Mouse (Mus musculus): ENCODE results near the gene Polr2g.
A peak's percentile ranks its signal among the peaks of the same experiment; 100 is the strongest.
"Not testable (repeated sequence)": the region's sequence is repeated elsewhere in the genome, so short reads cannot be mapped to it uniquely, and the experiment has no call there.

Gene Polr2g

DNA sequence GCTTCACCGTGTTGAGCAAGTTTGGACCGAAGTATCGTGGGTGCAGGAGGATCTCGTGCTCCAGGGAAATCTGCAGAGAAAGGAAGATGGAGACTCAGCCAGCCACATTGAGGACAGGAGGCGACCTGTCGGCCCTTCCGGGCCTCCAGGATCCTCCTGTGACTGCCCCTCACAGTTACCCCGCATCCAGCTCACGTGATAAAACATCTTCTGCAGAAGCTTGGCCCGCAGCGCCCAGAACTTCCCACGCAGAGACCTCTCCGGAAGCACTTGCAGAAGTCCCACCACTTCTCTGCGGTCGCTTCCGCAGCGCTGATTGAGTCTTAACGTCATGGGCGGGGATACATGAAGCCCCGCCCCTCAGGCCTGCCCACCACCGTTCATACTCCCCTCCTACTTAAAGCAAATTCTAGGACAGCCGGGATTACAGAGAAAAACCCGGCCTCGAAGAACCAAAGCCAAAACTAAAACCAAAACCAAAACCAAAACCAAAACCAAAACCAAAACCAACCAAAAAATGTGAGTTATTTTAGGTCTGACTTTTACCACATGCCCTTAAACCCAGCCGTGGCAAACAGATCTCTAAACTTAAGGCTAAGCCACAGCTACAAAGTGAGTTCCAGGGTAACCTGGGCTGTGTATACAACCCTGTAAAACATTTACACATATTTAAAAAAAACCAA lies at the start of gene Polr2g:
TSS of gene Polr2g (minus strand) at position 314 of the 683 bp plus-strand sequence.
- peak; percentile 81 to 85 for DNase-seq (ENCODE audit: low read depth in 2 of 2, low spot score in 2 of 2)

DNA sequence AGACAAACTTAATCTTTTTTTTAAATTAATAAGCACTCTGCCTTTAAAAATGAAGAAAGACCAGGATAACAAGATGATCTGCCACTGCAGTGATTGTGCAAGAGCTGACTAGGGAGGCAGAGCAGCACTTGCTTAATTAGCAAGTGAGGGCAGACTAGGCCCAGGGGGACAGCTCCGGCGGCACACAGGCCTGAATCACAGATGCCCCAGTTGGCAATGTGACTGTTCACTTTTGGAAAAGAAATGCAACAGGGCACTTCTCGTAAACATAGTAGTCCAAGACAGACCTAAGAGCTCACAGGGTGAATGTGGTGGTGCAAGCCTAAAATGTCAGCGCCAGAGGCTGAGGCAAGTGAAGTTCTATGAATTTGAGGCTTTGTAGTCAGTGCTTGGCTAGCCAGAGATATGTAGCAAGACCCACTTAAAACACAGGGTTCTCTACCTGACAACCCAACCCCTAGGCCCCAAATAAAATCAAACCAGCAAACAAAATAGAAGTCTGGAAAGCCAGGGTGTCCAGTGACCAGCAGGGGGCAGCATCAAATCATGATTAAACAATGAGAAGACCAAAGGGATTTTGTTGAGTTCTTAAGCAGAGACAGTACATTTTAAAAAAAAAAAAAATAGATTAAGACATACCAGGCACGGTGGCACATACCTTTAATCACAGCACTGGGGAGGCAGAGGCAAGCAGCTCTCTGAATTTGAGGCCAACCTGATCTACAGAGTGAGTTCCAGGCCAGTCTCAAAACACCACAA lies 46.2 kb upstream of the Polr2g start:
- DNase-seq (ENCODE audit: low read depth in 2 of 2, low spot score in 2 of 2), result peak; percentile 71 to 88

DNA sequence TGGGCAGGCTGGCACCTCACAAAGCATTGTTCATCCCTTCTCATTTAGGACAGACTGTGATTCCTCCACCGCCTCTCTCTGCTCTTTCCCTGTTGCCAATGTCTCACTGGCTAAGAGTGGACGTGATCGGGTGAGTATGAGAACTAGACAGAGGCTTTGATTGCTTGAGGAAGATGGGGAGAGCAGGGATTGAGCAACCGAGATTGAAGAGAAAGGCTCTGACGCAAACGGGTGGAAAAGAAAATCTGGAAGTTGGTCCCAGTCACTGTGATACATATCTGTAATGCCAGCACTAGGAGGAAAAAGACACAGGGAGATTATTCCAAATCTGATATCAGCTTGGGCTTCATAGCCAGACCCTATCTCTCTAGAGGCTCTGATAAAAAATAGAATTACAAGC lies 44.6 kb upstream of the Polr2g start:
- DNase-seq (ENCODE audit: low read depth in 2 of 2, low spot score in 2 of 2), result no peak

DNA sequence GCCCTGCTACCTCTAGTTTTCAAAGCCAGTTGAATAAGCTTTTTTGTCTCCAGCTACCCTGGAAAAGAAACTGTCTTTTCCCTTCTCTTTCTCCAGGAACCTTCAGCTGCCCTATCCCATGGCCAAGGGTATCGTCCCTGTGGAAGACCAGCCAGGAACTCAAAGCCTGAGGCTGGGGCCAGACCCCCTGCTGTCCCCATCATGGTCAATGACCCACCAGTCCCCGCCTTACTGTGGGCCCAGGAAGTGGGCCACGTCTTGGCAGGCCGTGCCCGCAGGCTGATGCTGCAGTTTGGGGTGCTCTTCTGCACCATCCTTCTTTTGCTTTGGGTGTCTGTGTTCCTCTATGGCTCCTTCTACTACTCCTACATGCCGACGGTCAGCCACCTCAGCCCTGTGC lies 42.6 kb upstream of the Polr2g start:
- DNase-seq (ENCODE audit: low read depth in 2 of 2, low spot score in 2 of 2), result no peak

DNA sequence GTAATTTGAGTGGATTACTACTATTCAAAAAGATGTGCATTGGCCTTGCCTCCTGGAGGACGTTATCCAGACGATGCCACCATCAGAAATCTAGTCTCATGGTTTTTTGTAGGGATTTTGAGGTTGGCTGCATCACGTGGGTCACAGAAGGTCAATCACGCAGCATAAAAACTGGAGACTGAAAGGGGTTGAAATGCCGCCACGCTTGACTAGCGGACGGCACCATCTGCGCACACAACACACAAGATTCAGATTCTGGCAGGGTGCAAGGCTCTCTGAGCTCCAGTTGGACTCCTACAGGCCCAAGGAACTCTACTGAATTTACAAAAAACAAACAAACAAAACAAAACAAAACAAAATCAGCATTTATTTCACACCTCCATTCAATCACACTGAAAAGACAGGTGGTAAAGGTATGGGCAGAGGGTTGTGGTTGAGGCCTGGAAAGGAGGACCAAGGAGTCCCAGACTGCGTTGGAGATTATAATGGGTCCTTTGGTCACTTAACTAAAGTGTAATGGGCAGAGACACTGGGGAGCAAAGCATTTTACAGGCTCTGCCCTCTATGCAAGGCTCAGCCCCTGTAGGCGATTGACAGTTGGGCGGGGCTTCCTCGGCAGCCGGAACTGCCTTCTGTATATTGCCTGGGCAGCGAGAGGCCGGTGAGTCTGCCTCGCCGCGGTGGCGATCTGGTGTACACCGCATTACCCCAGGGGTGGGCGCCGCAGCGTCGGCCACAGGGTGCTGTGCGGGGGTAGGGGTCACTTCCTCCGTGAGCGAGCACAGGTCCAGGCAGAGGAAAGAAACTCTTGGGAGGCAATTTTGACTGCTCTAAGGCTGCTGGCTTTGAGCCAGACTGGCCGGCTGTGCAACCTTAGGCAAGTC lies 41.8 kb upstream of the Polr2g start:
- DNase-seq (ENCODE audit: low read depth in 2 of 2, low spot score in 2 of 2), result peak in 1 of 2 experiments; percentile 26

DNA sequence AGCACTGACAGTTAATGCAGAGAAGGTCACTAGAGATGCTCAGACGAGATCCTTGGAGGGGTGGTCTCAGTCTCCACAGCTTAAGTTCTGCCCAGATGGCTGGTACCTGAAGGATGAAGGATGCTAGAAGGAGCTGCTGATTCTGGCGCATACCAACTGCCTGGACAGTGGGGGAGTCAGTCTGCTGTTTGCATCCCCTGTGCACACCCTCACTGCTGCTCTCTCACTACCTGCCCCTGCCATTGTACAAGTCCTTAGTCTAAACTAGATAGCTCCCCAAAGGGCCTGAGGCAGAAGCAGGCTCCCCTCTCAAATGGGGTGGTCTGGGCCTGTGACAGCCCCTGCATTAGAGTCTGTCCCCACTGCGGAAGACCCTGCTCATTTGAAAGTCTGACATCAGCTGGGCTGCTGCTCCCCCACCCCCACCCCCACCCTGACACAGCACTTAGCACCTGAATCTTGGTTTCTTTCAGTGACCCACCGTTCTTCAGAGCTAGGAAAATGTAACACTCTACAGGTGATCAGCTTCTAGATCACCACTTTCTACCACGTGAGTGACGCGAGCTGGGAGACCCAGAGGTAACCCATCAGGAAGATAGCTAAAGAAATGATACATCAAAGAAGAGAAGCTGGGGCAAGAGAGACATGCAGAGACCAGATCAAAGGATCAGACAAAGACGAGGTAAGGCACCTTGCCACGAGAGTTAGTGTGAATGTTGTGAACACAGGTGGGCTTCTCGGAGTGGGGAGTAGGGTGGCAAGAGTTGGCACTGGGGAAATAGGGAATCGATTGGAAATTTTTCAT lies 40.9 kb upstream of the Polr2g start, which contains the start of gene Gng3:
TSS of gene Gng3 (minus strand) at position 92 of the 805 bp plus-strand sequence.
- no peak for DNase-seq (ENCODE audit: low read depth in 2 of 2, low spot score in 2 of 2)

DNA sequence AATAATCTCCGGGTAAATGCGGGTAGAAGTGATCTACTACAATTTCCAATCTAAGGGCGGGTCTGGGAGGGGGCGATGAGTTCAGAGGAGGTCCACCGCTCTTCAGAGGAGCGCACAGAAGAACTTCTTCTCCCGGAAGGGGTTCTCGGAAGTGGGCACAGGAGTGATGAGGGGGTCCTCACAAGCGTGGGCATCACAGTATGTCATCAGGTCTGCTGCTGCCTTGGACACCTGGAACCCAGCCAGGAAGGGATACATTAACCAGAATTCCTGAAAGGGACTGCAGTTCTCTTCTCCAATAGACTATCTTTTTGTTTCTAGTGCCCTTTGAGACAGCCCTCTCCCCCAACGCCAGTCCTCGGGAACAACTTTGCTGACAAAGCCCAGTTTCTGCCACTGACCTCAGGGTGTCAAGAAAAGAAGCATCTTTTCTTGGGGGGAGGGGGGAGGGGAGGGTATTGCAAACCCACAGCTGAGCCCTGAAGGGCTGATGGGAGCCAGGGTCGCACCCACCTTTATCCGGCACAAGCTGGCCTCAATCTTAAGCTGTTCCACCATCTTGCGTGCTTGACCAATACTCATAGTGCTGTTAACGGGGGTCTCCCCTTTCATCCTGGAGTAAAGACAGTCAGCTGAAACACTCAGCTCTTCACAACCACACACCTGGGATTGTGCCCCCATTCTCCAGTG lies 39.8 kb upstream of the Polr2g start:
- DNase-seq (ENCODE audit: low read depth in 2 of 2, low spot score in 2 of 2), result no peak

DNA sequence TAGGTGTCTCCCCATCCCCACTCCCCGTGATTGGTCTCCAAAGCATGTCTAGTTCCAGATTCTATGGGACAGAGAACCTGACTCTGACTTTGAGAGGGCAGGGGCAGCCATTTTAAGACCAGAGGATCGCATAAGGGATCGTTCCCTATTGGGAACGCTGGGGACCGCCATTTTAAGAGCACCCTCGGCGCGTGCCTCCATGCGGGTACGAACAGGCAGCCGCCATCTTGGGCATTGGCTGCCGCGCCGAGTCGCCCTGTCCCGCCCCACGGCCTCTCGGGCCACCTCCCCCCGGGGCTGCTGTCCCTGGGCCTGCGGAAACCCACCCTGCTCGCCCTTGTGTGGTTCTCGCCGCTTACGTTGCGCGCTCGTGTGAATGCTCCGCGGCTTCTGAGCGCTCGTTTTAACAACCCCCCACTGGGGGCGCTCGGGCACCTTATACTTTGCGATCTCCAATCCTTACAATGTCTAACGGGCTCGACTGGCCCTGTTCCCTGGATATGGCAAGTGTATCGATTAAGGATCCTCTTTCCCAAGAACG lies 38.9 kb upstream of the Polr2g start, which contains the start of gene Bscl2:
TSS of gene Bscl2 (plus strand) at position 217 of the 541 bp plus-strand sequence.
- peak; percentile 76 to 85 for DNase-seq (ENCODE audit: low read depth in 2 of 2, low spot score in 2 of 2)

DNA sequence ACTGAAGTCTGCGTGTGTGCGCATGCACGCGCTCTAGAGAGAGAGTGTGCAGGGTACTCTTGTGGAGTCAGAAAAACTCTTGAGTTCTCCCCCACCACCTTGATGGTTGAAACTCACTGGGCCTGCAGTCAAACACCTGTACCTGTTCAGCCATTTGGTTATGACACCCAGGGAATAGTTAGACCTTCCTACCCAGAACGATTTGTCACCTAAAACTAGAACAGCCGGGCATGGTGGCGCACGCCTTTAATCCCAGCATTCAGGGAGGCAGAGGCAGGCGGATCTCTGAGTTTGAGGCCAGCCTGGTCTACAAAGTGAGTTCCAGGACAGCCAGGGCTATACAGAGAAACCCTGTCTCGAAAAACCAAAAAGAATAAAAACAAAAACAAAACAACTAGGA lies 38.0 kb upstream of the Polr2g start:
- DNase-seq (ENCODE audit: low read depth in 2 of 2, low spot score in 2 of 2), result not testable (repeated sequence)

DNA sequence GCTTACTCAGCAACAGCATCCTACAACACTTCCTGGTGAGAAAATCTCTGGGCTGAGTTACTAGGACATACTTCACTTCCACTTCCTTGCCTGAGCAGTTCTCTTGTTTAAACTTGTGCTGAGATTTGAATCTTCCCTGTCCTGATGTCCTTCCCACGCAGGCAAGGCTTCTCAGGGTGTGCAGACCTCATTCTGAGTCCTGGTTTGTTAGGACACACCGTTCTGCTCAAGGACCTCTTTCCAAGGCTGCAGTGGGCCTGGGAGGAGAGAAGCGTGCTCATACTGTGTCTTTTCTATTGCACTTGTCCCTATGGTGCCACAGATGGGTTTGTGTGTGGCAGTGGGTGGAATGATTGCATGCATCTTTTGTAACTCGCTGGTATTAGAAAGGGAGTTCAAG lies 34.6 kb upstream of the Polr2g start:
- DNase-seq (ENCODE audit: low read depth in 2 of 2, low spot score in 2 of 2), result no peak

DNA sequence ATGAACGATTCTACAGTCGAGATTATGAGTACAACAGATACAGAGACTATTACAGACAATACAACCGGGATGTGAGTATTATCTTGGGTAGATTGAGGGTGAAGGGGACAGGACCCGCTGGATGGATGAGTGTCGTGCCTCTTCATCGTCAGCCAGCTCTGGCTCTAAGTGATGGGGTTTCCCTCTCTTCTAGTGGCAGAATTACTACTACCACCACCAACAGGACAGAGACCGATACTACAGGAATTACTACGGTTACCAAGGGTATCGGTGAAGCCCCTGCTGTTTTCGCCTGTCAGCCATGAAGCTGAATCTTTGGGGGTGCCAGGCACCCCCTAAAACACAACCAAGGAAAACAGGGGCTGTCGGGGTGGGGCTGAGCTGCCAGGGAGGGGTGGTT lies 32.9 kb upstream of the Polr2g start:
- DNase-seq (ENCODE audit: low read depth in 2 of 2, low spot score in 2 of 2), result no peak

DNA sequence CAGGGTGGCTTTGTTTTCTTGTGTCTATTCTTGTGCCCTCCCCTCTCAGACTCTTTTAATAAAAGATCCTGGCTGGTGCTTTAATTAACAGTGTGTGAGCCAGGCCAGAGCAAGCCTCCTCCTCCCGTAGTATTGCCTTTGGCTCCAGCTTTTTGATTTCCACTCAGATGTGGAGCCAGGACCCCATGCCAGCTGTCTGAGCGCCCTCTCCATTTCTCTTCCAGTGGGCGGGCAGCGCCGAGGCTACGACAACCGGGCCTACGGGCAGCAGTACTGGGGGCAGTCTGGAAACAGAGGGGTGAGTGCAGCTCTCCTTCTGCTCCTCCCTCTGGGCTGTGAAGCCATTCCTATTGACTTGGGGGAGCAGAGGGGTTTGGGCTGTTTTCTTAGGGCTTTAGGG lies 32.3 kb upstream of the Polr2g start:
- no peak for DNase-seq (ENCODE audit: low read depth in 2 of 2, low spot score in 2 of 2)

DNA sequence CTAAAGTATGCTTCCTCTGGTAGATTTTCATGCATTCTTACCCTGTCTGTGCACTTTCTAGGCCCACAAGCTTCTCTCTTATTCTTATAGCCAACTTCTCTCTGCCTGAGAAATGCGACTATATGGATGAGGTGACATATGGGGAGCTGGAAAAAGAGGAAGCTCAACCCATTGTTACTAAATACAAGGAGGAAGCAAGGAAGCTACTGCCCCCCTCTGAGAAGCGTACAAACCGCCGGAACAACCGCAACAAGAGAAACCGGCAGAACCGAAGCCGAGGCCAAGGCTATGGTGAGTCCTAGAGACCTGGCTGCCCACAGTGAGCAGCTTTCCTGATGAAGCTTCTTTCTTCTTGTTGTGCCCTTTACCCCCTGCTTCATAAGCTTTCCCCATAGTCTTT lies 31.3 kb upstream of the Polr2g start, which contains the start of gene AC129217.1:
TSS of gene AC129217.1 (plus strand) at position 114 of the 400 bp plus-strand sequence.
- no peak for DNase-seq (ENCODE audit: low read depth in 2 of 2, low spot score in 2 of 2)

DNA sequence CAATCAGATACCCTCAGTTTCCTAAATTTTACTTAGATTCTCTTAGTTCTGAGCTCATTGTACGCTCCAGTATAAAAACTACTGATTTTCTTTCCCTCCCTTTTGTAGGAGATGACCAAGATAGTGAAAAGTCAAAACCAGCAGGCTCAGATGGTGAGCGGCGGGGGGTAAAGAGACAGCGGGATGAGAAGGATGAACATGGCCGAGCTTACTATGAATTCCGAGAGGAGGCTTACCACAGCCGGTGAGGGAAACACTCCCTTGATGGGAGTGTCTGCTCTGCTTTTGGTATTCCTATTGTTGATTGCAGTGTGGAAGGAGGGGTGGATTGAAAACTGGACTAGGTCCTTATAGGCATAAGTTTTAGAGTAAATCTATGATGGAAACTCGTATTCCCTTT lies 24.3 kb upstream of the Polr2g start:
- no peak for DNase-seq (ENCODE audit: low read depth in 2 of 2, low spot score in 2 of 2)

DNA sequence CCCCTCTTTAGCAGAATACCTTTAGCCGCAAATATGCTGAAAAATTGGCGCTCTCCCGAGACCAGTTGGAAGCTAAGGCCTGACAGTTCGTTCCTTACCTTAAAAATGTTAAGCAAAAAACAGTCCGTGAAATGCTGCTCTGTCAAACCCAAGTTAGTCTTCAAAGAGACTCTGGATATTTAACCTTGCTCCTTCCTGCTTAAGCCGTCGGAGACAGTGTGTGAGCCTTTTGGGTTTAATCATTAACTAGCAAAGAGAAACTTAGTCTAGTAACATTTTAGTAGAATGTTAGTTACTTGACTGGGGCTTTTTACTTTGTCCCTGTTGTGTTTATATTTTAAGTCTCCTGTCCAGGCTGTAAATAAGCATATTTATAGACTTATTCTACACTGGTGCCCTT lies 22.8 kb upstream of the Polr2g start:
- no peak for DNase-seq (ENCODE audit: low read depth in 2 of 2, low spot score in 2 of 2)

DNA sequence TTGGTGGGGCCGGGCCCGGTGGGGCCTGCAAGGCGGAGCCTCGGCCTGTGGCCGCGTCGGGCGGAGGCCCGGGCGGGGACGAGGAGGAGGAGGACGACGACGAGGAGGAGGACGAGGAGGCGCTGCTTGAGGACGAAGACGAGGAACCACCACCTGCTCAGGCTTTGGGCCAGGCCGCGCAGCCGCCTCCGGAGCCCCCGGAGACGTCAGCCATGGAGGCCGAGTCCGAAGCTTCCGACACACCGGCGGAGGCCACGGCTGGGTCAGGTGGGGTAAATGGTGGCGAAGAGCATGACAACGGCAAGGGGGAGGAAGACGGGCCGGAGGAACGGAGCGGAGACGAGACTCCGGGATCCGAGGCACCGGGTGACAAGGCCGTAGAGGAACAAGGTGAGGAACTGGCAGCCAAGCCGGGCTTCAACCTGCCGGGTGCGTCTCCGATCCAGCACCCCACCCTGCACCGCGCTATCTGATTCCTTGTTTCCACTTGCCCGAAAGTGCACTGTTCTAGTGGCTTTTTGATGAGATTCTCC lies 22.1 kb upstream of the Polr2g start:
- DNase-seq (ENCODE audit: low read depth in 2 of 2, low spot score in 2 of 2), result no peak

DNA sequence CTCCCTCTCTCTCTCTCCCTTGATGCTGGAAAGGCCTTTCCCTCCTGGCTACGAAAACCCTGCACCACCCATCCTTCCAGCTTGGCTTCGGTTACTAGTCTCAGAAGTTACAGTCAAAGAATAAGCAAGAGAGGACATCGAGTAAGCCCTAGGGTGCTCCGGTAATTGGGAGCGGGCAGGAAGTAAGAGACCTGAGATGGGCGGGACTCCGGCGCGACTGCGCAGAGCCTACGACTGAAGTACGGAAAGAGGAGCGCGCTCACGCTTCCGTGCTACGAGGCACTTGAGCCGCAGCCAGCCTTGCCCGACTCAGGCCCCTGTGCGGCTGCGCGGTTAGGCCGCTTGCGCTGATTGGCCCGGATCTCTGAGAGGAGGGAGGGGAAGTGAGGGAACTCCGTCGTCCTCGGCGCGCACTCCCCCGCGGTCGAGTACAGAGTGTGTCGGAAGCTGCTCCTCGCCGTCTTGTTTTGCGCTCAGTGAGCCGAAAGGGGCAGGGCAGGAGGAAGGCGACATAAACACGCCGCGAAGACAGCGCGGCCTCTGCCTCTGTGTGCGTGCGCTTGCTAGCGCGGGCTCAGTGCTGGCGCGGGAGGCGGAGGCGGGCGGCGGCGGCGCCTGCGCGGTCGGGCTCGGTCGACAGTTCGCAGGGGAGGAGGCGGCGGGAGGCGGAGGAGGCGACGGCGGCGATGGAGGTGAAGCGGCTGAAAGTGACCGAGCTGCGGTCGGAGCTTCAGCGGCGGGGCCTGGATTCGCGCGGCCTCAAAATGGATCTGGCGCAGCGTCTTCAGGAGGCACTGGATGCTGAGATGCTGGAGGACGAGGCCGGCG lies 21.4 kb upstream of the Polr2g start, which contains the start of gene Hnrnpul2:
TSS of gene Hnrnpul2 (plus strand) at position 415 of the 828 bp plus-strand sequence.
- DNase-seq (ENCODE audit: low read depth in 2 of 2, low spot score in 2 of 2), result peak; percentile 97 to 98

DNA sequence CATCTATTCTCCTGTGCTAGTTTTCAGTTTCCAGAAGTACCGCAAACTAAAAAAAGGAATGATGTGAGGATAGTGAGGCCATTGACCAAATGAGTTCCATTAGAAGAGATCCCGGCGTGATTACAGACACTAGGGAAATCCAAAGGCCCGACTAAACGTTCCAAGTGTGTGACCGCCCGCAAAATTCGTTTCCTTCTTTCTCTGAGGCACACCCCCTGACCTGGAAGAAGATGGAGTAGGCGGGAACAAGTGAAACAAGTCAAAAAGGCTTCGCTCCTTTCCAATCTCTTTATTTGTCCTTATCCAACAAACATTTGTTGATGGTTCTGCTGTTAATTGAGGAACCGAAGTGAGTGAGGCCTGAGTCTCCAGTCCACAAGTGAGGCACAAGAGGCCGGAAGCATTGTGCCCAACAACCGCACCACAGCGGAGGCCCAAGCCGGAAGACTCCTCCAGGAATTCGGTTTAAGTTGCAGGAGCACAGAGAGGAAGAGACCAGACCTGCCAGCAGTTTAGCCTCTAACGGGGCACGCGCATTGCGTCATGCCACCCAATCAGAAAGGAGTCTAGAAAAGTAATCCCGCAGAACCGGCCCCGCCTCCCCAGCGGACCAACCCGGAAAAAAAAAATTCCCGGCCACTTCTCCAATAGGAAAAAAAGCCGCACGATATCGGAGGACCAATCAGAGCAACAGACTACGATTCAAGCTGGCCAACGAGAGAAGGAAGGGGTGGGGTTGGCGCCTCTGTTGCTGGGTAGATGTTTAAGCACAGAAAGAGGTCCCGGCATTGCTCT lies 20.6 kb upstream of the Polr2g start, which contains the start of gene Ttc9c:
TSS of gene Ttc9c (minus strand) at position 533 of the 795 bp plus-strand sequence.
- no peak for DNase-seq (ENCODE audit: low read depth in 2 of 2, low spot score in 2 of 2)

Data from CD8-positive naive resting alpha-beta T cell, adult 2 months (primary cell).